Mouse (Mus musculus): Measurements from ENCODE around the gene Ankrd35.
"Not testable (repeated sequence)": the region's sequence is repeated elsewhere in the genome, so short reads cannot be mapped to it uniquely, and the experiment has no call there.

The Ankrd35 gene

GRCm38 (mm10) chr3:96673514-96673913, 3.6 kb downstream of the Ankrd35 start:
- no peak for DNase-seq (ENCODE audit: low spot score in 2 of 2)

- no peak for DNase-seq (ENCODE audit: low spot score in 2 of 2)
Measured at GRCm38 (mm10) chr3:96674442-96674841, 4.5 kb downstream of the Ankrd35 start.

DNA sequence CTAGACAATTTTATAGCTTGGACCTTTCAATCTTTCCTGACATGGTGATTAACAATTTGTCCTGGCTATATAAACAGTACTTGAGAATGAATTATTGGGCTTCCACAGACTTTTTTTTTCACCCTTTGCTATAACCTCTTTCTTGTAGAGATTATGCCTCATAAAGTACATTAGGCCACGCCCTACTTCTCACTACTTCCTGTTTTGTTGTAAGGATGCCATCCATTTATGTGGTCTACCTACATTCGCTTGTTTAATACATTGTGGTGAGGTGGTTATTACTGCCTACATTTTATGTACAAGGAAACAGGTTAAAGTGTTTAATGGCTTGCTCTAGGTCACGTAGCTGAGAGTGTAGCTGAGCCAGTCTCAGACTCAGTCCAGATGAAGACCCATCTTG, 5.2 kb downstream of the Ankrd35 start:
- no peak for DNase-seq (ENCODE audit: low spot score in 2 of 2)

- no peak for DNase-seq (ENCODE audit: low spot score in 2 of 2)
Measured at GRCm38 (mm10) chr3:96675690-96676089, 5.8 kb downstream of the Ankrd35 start.

DNA sequence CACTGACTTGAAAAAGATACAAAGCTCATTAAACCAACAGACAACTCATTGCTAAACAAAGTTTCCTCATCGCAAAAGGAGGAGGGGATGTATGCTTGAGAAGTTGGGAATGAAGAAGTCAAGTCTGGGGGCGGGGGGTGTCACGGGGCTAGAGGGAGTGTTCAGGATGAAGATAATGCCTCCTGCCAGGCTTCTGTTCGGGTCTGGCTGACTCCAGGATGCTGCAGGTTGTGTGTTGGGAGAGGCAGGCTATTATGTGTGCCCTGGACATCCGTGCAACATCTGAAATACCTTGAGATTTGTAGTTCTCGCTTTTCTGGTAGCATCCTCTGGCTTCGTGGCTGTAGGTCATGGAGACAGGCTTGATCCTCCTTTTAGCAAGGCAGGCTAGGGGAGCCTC, 8.5 kb downstream of the Ankrd35 start:
- DNase-seq (ENCODE audit: low spot score in 2 of 2) = no peak

- DNase-seq (ENCODE audit: low spot score in 2 of 2) = no peak
Measured at GRCm38 (mm10) chr3:96679159-96679674, 9.3 kb downstream of the Ankrd35 start.

DNA sequence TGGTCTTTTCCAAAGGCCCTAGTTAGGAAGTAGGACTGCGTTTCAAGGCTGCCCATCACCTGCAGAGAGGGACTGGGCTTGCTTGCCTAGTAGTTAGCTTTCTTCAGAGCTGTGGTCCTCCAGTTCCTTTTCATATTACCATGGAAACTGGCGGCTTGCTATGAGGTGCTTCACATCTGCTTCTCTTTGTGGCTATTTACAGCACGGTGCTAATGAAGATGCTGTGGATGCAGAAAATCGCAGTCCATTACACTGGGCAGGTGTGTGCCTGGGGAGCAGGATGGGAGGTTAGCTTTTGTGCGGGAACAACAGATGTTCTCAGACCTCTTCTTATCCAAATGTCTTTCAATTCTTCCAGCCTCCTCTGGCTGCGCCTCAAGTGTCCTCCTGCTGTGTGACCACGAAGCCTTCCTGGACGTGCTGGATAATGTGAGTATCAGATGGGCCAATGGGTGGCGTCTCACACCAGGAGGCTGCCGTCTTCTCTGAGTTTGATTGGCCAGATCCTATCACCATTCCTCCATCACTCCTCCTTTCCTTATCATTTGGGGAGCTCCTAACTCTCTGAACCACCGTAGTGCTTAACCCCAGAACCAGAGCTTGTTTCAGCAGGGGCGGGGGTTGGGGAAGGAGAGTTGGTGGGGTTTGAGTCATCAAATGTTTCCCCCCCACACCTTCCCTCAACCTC, 10.5 kb downstream of the Ankrd35 start:
- no peak for DNase-seq (ENCODE audit: low spot score in 2 of 2)

GRCm38 (mm10) chr3:96683496-96683895, 13.6 kb downstream of the Ankrd35 start:
- DNase-seq (ENCODE audit: low spot score in 2 of 2) = no peak

DNA sequence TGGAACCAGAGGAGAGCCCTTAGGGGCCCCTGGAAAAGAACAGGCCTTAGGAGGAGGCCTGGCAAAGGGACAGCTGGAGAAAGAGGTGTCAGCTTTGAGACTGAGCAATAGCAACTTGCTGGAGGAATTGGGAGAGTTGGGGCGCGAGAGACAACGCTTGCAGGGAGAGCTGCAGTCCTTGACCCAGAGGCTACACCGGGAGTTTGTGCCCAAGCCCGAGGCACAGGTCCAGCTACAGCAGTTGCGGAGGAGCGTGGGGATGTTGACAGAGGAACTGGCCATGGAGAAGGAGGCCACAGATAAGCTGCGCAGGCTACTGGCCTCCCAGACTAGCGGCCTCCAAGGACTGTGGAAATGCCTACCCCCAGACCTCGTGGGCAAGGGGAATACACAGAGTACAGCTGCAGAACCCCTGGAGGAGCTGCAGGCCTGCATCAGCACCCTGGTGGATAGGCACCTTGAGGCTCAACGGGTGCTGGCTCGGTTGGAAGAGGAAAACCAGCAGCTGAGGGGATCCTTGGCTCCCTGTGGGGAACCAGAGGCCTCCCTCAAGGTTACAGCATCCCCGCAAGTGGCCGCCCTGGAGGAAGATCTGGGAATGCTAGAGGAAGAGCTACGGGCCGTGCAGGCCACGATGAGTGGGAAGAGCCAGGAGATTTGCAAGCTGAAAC, 14.4 kb downstream of the Ankrd35 start:
- DNase-seq (ENCODE audit: low spot score in 2 of 2) = no peak

DNA sequence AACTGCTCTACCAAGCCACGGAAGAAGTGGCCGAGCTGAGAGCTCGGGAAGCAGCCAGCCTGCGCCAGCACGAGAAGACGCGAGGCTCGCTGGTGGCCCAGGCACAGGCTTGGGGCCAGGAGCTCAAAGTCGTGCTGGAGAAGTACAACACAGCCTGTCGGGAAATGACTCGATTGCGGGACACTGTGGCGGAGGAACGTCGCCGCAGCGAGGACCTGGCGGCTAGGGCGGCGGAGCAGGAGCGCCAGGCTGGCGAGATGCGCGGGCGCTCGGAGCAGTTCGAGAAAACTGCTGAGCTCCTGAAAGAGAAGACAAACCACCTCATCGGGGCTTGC, 14.9 kb downstream of the Ankrd35 start:
- no peak for DNase-seq (ENCODE audit: low spot score in 2 of 2)

DNA sequence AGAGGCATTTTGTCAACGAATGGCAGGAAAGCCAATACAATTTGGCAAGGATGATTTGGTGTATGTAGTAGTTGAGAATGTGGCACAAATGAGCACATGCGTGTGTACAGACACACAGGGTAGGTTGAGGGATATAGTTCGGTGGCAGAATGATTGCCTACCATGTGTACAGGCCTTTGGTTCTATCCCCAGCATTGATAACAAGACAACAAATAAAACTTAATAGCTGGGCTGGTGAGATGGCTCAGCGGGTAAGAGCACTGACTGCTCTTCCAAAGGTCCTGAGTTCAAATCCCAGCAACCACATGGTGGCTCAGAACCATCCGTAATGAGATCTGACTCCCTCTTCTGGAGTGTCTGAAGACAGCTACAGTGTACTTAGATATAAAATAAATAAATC, 16.1 kb downstream of the Ankrd35 start:
- DNase-seq (ENCODE audit: low spot score in 2 of 2) = not testable (repeated sequence)

GRCm38 (mm10) chr3:96688854-96689253, 18.9 kb downstream of the Ankrd35 start:
- no peak for DNase-seq (ENCODE audit: low spot score in 2 of 2)

DNA sequence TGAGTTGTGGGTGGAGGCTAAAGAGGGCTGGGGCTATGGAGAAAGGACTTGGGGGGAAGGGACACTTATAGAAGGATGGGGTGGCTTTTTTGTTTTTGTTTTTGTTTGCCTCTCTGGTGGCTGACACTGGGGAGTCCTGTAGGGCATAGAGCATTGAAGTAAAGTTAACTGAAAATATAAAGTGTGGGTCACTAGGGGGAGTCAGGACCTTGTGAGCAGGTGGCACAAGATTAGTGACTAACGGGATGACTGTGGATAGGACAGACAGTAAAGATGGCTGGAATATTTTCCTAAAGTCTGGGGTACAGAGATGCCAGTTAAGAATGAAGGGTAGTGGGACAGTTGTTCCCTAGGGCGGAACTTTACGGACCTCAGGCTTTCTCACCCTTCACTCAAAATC, 20.4 kb downstream of the Ankrd35 start:
- no peak for DNase-seq (ENCODE audit: low spot score in 2 of 2)

DNA sequence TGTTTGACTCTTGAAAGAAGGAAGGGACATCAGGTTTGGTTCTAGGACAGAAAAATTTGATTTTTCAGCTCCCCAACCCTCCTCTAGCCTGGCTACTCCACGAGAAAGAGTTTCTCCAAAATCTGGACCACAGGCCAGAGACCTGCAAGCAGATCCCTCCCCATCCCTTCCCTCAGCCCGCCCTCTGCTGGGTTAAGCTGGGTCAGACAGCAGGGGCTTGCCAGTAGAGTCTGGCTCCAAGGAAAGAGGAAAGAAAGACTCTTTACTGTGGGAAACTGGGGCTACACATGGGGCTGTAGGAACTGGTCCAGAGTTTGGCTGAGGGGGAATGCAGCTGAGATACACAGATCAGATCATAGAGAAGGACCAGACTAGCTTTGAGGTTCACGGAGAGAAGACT, 22.6 kb downstream of the Ankrd35 start:
- no peak for DNase-seq (ENCODE audit: low spot score in 2 of 2)

DNA sequence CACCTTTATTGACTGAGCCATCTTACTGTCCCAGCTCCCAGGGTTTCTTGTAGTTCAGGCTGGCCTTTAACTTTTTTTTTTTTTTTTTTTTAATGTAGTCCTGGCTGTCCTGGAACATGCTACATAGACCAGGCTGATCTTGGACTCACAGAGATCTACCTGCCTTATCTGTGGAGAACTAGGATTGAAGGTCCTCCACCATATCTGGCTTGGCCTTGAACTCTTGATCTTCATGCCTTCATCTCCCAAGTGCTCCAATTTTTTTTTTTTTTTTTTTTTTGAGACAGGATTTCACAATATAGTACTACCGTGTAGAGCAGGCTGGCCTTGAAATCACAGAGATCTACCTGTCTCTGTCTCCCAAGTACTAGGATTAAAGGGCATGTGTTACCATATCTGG, 23.6 kb downstream of the Ankrd35 start:
- no peak for DNase-seq (ENCODE audit: low spot score in 2 of 2)

DNA sequence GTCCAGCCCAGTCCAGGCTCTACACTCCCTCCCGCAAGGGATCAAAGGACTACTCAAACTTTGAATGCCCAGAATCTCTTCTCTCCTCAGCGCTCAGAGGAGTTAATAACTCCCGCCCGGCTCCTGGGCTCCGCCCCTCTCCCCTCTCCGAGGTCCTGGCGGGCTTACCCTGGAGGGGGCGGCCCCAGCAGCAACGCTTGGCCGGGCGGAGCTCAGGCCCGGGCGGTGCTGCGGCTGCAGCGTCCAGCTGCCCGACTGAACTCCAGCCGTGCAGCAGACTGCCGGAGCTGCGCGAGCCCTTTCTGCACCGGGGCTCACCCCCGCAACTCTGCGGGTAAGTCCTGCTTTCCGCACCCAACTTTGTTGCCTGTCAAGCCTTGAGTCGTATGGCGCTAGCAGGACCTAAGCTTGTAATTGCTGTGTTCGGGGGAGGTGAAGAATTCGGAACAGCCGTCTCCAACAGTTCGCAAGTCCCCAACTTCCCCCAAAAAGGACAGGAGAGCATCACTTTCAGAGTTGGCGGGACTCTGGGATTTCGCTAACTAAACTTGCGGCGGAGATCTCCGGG, 26.4 kb downstream of the Ankrd35 start, which contains the start of gene Pias3:
TSS of gene Pias3 (plus strand) at position 187 of the 568 bp plus-strand sequence.
- peak in 1 of 2 experiments; percentile 53 for DNase-seq (ENCODE audit: low spot score in 2 of 2)

- peak; percentile 59 to 66 for DNase-seq (ENCODE audit: low spot score in 2 of 2)
Measured at GRCm38 (mm10) chr3:96696766-96697732, 27.1 kb downstream of the Ankrd35 start.

GRCm38 (mm10) chr3:96698993-96699690, 29.2 kb downstream of the Ankrd35 start:
- DNase-seq (ENCODE audit: low spot score in 2 of 2) = no peak

- DNase-seq (ENCODE audit: low spot score in 2 of 2) = no peak
Measured at GRCm38 (mm10) chr3:96700376-96700775, 30.4 kb downstream of the Ankrd35 start.

DNA sequence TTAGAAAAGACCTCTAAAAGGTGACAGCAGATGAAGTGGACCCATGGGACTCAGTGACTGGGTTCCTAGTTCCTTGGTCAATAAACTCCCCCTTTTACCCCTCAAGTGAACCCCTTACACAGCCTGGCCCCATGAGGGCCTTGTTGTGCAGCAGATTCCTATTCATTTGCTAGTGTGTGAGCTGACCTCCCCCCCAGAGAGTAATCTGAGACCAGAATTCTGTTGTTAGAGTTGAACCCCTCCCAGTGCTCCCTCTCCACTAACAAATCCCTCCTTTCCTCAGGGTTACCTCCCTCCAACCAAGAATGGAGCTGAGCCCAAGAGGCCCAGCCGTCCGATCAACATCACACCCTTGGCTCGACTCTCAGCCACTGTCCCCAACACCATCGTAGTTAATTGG, 31.1 kb downstream of the Ankrd35 start:
- DNase-seq (ENCODE audit: low spot score in 2 of 2) = no peak

GRCm38 (mm10) chr3:96704778-96705177, 34.8 kb downstream of the Ankrd35 start:
- no peak for DNase-seq (ENCODE audit: low spot score in 2 of 2)
